Mouse (Mus musculus) monocyte, adult 59 days (primary cell): ENCODE measurements around the gene Hif1an. TPM values are rescaled to one million over a fixed set of nuclear protein-coding genes. Genes with fewer than 3 reads are reported as not detected.

Source experiments
- total RNA-seq, 2 experiments: library from RNA; stranded (reverse); gene quantifications; one replicate each; pipeline ENCODE4 v1.2.4; 2023

Gene Hif1an
- 10 to 100 TPM; 22.3 to 25.9 TPM for total RNA-seq

GRCm38 (mm10) chr19:44562652-44563206 is at the start of gene Hif1an:
Gene Hif1an (plus strand): TSS chr19:44562850.

GRCm38 (mm10) chr19:44545321-44546041 is 17.2 kb upstream of the Hif1an start, which contains the start of gene Sec31b:
Gene Sec31b (minus strand): TSS chr19:44545864.

GRCm38 (mm10) chr19:44552731-44553130 is 9.9 kb upstream of the Hif1an start, which contains the start of gene Gm20538:
Gene Gm20538 (minus strand): TSS chr19:44552831.

GRCm38 (mm10) chr19:44554861-44555590 is 7.6 kb upstream of the Hif1an start, which contains the start of gene Ndufb8:
Gene Ndufb8 (minus strand): TSS chr19:44555440.

Other genes starting within 250 kb of the Hif1an start
- gene Scd4, start 229.8 kb upstream of the Hif1an start, total RNA-seq, result under 1 TPM; 0.24 to 0.34 TPM
- 1 to 10 TPM; 7.1 to 9.0 TPM for gene Scd1, start 155.0 kb upstream of the Hif1an start, total RNA-seq
- not detected for gene Wnt8b, start 69.4 kb upstream of the Hif1an start, total RNA-seq
- 1 to 10 TPM; 1.7 to 3.0 TPM for gene Sec31b, start 17.0 kb upstream of the Hif1an start, total RNA-seq
- not detected for gene Gm20538, start 10.0 kb upstream of the Hif1an start, total RNA-seq
- gene Ndufb8, start 7.4 kb upstream of the Hif1an start, total RNA-seq, result 100 to 1,000 TPM; 174 to 183 TPM
- gene Pax2, start 193.2 kb downstream of the Hif1an start, total RNA-seq, result not detected